Mouse (Mus musculus) kidney, adult 2 months (tissue): ENCODE results near the gene Gpr183.

Experiments
- CTCF ChIP-seq: fragments of 200-500 bp; conservative IDR thresholded peaks from 2 replicates; pipeline ENCODE4 v1.5.1; 2011; ENCODE audit warnings: low read depth, mild to moderate bottlenecking, control low read depth, low read length, moderate library complexity, mixed read lengths; ENCODE audit not compliant: insufficient read depth, insufficient read length
- POLR2A ChIP-seq: fragments of 200-500 bp; IDR thresholded peaks from one replicate; pipeline ENCODE4 v1.6.1; 2011; ENCODE audit warnings: low read depth, low read length, control low read depth

DNA sequence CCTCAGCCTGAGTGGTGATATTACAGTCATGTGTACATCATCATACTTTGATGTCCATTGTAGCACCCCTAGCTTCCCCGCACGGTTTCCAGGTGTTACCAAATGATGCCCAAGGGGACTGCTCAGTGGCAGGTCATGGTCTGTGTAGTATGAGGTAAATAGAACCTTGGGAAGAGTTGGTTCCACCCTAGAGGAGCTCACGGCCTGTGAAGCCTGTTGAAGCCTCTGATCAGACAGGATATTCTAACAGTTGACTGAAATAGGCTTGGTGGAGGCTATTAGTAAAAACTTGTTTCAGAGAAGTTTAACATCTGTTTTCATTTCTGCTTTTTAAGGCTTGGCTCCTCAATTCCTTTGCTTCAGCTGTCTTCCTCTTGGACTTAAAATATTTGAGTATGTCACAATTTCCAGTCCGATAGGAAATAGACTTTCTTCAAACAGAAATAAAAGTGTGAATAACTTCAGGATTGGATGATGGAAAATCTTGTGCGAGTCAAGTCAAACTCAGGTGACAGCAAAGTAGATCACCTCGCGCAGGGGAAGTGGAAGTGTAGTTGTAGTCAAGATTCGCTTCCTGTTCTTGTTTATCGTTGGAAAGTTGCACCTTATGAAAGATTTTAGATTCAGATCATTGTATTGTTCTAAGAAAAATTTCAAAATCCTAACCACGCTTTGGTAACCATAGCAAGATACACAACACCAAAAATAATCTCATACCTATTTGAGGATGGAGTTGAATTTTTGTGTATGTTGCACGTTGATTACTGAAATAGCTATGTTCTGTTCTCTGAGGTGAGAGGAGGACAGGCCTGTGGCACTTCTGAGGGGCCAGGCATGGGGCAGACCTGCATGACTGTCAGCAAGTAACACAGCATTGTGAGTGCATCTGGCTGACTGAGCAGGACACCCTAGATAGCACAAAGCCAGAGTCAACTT, 26.5 kb downstream of the Gpr183 start:
- no peak for TF ChIP-seq CTCF
- TF ChIP-seq POLR2A = no peak
